Mouse (Mus musculus) kidney, postnatal 25 days (tissue): Measurements from ENCODE around the gene Zic2.

Experiments
- DNase-seq, 2 experiments: peaks; one replicate each; pipeline ENCODE4 v3.0.0; 2021; ENCODE audit warnings: mixed read lengths in 2 of 2

Zic2 gene

DNA sequence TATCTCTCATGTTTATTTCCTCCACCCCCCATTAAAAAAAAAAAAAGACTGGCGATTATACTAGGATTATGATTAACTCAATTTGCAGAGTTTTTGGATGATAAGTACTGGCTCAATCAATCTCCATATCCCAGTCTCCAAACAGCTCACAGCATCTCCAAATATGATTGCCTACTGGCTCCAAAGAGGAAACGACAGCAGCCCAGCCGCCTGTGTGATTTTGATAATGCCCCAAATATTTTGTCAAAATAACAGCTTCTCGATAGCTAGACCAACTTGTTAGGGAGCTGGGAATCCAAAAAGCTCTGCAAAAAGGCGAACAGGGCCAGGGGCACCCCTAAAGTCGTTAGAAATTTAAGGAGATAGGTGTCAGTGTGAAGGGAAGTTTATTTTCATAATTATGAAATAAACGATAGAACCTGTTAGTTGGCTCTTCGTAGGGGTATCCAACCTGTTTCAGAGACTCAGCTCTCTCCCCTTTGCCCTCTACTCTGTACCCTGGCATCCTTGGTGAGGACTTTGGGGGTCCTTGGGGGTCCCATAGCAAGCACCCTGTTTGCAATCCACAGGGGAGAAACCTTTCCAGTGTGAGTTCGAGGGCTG is 2.8 kb downstream of the Zic2 start:
- DNase-seq = no peak

GRCm38 (mm10) chr14:122478574-122479011 is 3.4 kb downstream of the Zic2 start:
- peak in 1 of 2 experiments; percentile 32 for DNase-seq

GRCm38 (mm10) chr14:122479461-122480109 is 4.3 kb downstream of the Zic2 start:
- DNase-seq = no peak

GRCm38 (mm10) chr14:122480355-122480754 is 5.1 kb downstream of the Zic2 start:
- no peak for DNase-seq

DNA sequence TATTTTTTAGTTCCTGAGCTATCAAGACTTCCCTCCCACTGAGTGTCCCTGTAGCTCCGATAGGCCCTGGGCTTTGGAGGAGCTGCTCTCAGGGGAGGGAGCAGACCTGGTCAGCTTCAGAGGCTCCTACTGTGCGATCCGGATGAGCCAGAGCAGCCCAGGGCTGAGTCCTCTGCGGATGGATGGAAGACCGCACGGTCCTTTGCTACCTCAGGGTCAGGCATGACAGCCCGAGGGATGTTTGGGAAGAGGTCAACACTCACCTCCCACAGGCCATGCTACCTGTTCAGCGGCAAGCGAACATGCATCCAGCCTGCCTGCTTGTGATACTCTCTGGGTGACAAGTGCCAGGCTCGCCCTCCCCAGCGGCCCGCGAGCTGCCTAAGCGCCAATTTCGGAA is 5.9 kb downstream of the Zic2 start:
- peak in 1 of 2 experiments; percentile 31 for DNase-seq

- no peak for DNase-seq
These were observed 7.1 kb downstream of the Zic2 start for GRCm38 (mm10) chr14:122482081-122483023.

GRCm38 (mm10) chr14:122483024-122483385 is 7.8 kb downstream of the Zic2 start:
- DNase-seq = no peak

DNA sequence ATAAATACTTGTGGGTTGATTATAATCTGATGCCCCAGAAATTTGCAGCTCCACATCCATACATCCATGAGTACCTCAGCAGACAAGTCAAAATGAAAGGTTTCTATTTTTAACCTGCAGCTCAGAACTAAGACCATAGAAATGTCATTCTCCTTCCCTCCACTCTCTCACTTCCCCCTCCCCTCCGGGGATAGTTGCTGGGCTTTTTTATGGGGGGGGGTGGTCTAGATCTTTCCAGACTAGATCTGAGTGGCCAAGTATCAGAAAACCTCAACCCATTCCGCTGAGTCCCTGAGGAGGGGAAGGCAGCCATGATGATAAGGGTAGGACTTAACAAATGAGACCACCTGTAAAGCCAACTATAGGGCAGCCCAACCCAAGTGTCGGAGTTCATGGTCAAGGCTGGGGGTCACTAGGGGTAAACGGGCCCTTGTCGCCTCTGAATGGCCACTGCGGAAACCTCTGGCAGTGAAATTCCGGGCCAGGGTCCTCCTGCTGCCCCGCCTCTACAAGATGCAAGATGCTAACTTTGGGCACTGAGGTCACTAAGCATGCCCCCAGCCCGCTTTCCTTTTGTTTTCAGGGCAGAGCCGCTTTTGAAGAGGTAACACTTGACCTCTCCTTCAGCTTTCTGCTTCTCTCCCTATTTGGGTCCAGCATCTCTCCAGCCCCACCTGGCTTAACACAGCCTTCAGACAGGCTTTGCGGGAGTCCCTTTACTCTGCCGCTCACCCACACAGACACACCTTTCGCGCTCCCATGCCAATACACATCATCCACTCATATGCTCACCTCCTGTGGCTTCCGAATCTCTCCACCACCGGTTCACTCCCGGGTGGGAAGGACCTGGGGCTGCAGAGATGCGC is 8.6 kb downstream of the Zic2 start:
- DNase-seq = no peak

DNA sequence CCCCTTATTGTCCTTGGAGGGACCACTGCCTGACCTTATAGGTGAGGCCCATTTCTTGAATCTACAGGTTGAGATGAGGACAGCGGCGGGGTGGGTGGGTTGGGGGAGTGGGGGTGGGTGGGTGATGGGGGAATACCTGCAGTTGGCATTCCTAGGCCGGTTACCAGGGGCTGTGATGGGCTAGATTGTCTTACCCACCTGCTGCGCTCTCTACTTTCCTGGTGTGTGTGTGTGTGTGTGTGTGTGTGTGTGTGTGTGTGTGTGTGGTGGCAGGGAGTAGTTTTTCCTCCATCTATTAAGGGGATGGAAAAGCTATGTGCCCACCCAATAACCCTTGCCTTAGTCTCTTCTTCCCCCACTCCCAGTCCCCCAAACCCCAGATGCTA is 9.2 kb downstream of the Zic2 start:
- DNase-seq = no peak

DNA sequence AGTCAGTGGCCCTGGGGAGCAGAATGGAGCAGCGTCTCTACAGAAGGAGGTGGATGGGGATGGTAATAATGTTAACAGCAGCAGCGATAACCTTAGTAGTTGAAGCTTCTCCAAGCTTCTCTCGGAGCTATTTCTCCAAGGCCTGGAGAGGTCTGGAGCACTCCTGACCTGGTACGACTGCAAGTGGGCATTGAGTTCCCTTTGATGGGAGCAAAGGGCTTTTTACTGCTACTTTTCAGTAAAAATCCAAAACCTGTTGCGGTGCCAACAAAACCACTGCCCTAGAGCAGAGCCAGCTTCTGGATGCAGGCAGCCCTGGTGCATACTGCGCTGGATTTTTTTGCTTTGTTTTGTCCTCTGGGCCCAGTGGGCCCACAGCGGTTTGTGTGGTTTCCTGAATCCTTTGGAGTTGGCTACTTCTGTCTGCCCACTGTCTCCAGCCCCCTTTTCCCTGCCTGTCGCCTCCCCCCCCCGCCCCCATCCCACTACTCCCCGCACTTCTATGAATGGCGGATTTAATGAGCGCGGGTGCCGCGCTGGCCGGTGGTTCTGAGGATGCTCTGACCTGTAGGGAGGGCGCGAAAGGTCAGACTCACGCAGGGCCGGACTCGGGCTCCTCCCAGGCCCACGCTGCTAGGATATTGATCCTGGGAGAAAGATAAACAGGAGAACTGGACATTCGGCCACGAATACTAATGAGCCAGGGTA is 9.8 kb downstream of the Zic2 start:
- DNase-seq = peak in 1 of 2 experiments; percentile 33

DNA sequence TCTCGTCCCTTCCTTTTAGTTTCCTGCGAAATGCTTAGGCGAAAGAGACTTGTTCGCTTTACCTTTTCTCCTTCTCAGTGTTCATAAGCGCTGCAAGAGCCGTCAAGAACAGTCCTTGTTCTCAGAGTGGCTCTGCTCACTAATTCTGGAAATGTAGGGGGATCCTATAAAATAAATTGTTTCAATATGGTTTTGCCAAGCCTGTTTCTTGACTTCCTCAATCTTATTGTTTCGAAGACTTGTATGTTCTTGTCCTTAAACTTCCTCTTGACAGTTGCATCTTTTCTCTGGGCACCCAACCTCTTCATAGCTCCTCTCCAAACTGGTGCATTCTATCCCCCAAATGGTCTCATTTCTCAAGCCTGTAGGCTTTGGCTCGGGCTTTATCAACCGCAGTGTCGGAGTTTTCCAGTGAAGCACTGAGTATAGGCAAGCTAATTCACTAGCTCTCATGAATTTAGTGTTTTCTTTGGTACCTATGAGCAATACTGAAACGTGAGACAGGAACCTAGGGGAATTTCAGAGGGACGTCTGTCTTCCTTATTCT is 10.5 kb downstream of the Zic2 start:
- no peak for DNase-seq

GRCm38 (mm10) chr14:122486611-122487010 is 11.4 kb downstream of the Zic2 start:
- DNase-seq = no peak

DNA sequence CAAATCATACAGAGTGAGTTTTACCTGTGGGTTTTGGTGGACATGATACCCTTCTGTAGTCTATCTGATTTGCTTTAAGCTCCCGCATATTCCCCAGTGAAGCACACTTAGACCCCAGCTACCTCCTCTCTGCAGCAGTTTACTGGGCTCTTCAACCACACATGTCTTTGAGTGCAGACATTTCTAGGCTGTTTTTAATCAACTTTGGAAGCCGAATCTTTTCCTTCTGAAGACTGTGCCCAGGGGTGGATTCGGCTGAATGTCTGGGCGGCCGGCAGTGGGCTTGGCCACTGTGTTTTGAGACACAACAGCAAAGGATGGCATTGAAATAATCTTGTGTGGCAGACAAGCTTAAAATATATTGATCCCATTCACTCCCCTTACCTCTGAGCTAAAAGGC is 12.1 kb downstream of the Zic2 start:
- DNase-seq = no peak

- no peak for DNase-seq
These were observed 13.8 kb downstream of the Zic2 start for GRCm38 (mm10) chr14:122489041-122489440.

GRCm38 (mm10) chr14:122489686-122490414 is 14.6 kb downstream of the Zic2 start:
- DNase-seq = no peak

DNA sequence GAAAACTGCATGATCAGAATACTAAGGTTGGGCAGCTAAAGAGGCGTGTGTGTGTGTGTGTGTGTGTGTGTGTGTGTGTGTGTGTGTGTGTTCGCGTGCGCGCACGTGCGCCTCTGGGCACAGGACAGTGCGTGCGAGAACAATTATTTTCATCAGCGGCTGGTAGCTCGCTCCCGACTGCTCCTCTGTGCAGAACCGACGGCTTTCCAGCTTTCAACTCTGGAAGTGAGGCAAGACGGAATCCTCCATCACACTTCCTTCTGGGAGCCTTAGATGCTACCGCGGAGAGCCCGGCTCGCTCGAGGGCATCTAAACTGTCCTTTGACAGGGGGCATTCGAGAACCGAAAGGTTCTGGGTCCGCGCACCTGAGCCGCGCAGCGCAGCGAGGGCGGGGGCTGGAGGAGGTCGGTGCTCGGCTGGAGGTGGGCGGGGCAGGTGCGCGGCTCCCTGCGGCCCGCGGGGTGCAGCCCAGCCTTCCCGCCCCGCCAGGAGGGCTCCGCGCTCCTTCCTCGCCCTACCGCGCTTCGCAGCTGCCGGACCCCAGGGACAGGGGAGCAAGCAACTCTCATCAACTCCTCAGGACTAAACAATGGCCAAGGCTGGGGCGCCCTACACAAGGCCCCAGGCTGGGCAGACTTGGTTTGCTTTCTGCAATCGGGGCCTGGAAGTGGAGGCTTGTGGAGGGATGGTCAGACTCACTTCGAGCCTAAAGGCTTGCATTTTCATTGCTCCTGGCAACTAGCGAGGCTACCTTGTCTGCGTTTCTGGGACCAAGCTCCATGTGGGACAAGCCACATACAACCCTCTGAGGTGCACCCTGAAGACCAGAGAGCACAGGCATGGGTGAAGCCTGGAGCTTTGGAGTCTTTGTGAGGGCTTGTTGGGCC is 15.4 kb downstream of the Zic2 start, which contains the start of gene Gm10837:
TSS of gene Gm10837 (plus strand) at position 146 of the 888 bp plus-strand sequence.
- DNase-seq = no peak

- no peak for DNase-seq
These were observed 16.3 kb downstream of the Zic2 start for GRCm38 (mm10) chr14:122491521-122491920.

DNA sequence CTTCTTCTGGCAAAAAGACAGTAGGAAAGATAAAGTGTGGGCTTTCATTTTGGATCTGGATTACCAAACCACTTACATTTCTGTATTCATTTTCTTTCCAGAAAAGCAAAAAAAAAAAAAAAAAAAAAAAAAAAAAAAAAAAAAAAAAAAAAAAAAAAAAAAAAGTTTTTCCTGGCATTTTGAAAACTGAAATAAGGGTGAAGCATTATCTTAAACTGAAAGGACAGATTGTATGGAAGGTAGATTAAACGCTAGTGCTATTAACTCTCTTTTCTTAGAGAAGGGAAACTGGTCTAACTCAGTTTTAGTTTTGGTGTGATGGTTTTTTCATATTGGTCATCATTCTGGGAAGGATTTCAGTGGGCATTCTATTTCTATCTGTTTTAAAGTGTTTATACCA is 16.8 kb downstream of the Zic2 start:
- no peak for DNase-seq

DNA sequence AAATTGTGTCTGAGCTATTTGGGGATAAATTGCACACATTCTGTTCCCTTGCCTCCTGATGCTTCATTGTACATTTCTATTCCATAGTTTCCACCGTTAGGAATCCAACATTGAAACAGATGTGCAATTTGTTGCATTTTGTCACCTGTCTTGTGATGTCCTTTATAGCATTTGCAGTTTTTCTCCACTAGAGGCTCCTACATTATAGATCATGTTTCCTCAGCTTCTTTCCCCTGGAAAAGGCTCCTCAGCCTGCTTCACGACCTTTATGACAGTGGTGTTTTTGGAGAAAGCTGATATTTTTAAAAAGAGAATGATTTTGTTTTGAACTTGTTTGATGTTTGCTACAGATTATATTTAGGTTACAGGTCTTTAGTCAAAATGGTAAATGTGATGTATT is 33.8 kb downstream of the Zic2 start:
- DNase-seq = no peak

DNA sequence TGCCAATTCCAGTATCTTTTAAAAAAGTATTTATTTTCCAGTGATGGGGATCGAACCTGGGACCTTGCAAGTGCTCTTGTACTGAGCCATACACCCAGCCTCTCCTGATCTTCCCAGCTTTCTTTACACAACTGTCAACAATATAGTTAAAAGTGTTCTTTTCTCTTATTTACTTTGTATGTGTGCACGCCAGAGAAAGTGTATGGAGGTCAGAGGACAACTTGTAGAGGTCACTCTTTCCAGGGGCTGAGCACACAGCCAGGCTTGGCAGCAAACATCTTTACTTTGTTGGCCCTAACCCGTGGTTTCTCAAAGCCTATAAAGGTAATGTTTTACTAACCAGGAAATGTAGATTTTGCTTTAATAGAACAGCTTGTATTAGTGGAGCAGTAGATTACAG is 36.3 kb downstream of the Zic2 start:
- DNase-seq = no peak
